In the genomic region with DNA sequence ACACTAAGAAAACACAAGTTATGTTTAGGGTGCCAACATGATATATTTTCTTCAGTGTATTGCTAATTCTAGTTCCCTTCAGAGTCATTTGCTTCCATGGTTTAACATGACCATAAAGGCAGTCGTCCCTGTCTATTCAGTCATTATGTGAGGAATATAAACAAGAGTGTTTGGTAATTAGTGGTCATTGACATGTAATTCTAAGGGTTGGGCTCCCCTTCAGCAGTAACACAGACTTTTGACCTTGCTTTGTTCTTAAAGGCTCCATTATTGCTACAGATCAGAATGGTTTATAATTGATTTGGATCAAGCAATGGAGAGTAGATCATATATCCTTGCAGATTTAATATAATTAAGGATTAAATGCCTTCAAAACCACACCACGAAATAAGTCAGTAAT, we compare ENCODE assay signal across 29 mouse cellular contexts.
"Had no signal": no experiment of that assay in that cellular context is flagged by ENCODE, and none has a peak within 500 bp of the region (broad histone marks: within the 10 kb centered on the region; RNA-seq: fewer than 3 reads in every experiment).

No protein-coding gene starts in this region.

- H3K27me3 ChIP-seq: heart, embryonic 12.5 days; heart, embryonic 13.5 days; heart, embryonic 15.5 days; hindbrain, embryonic 12.5 days; hindbrain, embryonic 13.5 days; hindbrain, embryonic 15.5 days; kidney, embryonic 15.5 days had no signal

- H3K27ac ChIP-seq: heart, embryonic 10.5 days; heart, embryonic 13.5 days; heart, embryonic 15.5 days; hindbrain, embryonic 10.5 days; hindbrain, embryonic 12.5 days; hindbrain, embryonic 13.5 days; hindbrain, embryonic 14.5 days; hindbrain, embryonic 15.5 days; hindbrain, postnatal 0 days; kidney, embryonic 15.5 days; kidney, postnatal 0 days; layer of hippocampus, adult 2 months; left cerebral cortex, adult 2 months had no signal

- H3K4me1 ChIP-seq: hindbrain, embryonic 13.5 days; hindbrain, embryonic 15.5 days had no signal

- H3K36me3 ChIP-seq: heart, embryonic 10.5 days; heart, embryonic 12.5 days; heart, embryonic 13.5 days; heart, embryonic 15.5 days; hindbrain, embryonic 10.5 days; hindbrain, embryonic 12.5 days; hindbrain, embryonic 13.5 days; hindbrain, embryonic 15.5 days; kidney, embryonic 15.5 days had no signal

- H3K9ac ChIP-seq: heart, embryonic 12.5 days; heart, embryonic 13.5 days; heart, embryonic 15.5 days; hindbrain, embryonic 12.5 days; hindbrain, embryonic 13.5 days; hindbrain, embryonic 14.5 days; hindbrain, embryonic 15.5 days; kidney, embryonic 15.5 days had no signal

- H3K4me3 ChIP-seq: heart, embryonic 10.5 days; heart, embryonic 12.5 days; heart, embryonic 13.5 days; heart, embryonic 15.5 days; hindbrain, embryonic 10.5 days; hindbrain, embryonic 12.5 days; hindbrain, embryonic 13.5 days; hindbrain, embryonic 15.5 days; kidney, embryonic 15.5 days; layer of hippocampus, adult 2 months; left cerebral cortex, adult 2 months had no signal

- H3K4me2 ChIP-seq: heart, embryonic 11.5 days; heart, embryonic 12.5 days; heart, embryonic 13.5 days; heart, embryonic 15.5 days; hindbrain, embryonic 12.5 days; hindbrain, embryonic 13.5 days; hindbrain, embryonic 14.5 days; hindbrain, embryonic 15.5 days; kidney, embryonic 15.5 days had no signal

- DNase-seq: heart, postnatal 10 days; heart, postnatal 14 days; heart, postnatal 36 days; heart, postnatal 4 days; kidney, adult 18-20 months; kidney, postnatal 10 days; kidney, postnatal 14 days; kidney, postnatal 25 days; kidney, postnatal 4 days; layer of hippocampus, adult 9-11 months; layer of hippocampus, postnatal 36 days had no signal

- H3K9me3 ChIP-seq: heart, embryonic 10.5 days; heart, embryonic 12.5 days; heart, embryonic 13.5 days; heart, embryonic 15.5 days; hindbrain, embryonic 10.5 days; hindbrain, embryonic 12.5 days; hindbrain, embryonic 13.5 days; hindbrain, embryonic 15.5 days; kidney, embryonic 15.5 days had no signal

- ATAC-seq: hindbrain, embryonic 16.5 days; hindbrain, postnatal 0 days; inflammation-experienced regulatory T-cells, adult 6 months; intestine, embryonic 16.5 days had no signal
